Mouse (Mus musculus): ENCODE measurements around the gene Ankrd44. TPM values are rescaled to one million over a fixed set of nuclear protein-coding genes. Genes with fewer than 3 reads are reported as not detected.

Gene Ankrd44
- total RNA-seq, 2 experiments from 2014 or later = 14.6 to 21.7 TPM

DNA sequence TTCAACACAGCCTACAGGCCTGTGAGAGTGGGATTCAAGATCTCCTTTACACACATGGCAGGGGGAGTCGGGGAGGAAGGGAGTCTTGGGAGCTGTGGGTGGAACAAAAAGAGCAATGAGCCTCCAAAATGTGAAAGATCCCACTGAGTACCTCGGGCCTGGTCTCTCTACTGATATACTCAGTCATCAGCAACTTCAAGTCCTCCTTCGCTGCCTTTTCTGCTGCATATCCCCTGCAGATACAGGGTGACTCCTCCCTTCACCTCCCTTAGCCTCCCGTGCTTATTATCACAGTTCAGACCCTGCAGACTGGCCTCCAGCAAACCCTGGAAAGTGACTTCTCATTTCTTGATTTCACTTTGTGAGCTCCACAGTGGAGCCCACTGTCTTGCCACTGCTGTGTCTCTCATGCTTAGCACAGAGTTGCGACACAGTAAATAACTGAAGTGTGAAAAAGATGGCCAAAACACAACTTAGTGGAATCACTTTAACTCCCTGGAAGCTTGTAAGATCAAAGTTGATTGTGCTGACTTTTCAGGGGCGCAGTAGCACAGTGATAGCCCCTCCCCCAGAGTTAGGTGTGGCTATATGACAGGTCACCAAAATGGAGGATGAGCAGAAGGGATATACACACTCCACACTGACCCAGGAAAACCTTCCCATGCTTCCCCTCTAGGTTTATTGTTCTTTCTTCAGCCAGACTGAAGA lies 100.3 kb downstream of the Ankrd44 start:
- DNase-seq = no peak
- intact Hi-C loops (cut with DNase I) = no loop called here

DNA sequence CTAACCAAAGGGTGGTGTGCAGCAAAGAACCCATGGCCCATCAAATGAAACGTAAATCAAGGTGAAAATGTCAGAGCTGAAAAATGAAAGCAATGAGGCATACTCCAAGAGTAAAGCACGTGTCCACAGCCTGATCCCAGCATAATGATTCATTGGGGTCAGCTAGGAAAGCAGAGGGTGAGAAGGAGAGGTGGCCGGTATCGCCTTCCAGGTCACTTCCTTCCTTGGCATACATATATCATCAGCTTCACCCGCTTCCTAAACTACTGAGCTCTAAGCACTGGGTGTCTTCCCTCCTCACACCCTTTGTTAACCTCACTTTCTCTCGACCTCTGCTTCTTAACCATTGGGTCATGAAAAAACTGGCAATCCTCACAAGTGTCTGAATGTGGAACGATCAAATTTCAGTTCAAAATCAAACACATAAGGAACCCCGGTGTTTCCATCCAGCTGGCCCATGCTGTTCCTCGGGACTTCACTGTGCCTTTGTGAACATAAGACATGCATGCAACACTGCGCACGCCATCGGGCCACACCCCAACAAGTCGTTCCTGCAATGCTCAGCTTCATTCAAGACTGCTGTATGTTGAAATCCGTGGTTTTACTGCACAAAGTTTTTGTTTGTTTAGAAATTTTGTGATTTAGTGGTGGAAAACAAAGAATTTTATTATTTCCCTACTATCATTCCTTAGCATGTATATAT lies 101.9 kb downstream of the Ankrd44 start:
- intact Hi-C loops (cut with DNase I) = no loop called here
- DNase-seq = no peak

DNA sequence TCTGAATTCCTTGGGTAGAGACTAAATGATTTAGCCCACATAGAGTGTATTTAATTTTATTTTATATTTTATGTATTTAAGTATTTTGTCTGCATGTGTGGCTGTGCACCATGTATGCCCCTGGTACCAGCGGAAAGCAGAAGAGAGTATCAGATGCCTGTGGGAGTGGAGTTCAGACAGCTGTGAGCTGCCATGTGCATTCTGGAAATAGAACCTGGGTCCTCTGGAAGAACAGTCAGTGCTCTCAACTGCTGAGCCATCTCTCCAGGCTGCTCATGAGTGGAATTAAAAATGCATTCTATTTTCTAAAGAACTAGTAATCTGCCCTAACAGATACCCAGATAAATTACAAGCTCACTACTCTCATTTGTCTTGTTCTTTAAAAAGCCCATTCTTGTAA lies 104.4 kb downstream of the Ankrd44 start:
- intact Hi-C loops (cut with DNase I) = no loop called here
- no peak for DNase-seq

DNA sequence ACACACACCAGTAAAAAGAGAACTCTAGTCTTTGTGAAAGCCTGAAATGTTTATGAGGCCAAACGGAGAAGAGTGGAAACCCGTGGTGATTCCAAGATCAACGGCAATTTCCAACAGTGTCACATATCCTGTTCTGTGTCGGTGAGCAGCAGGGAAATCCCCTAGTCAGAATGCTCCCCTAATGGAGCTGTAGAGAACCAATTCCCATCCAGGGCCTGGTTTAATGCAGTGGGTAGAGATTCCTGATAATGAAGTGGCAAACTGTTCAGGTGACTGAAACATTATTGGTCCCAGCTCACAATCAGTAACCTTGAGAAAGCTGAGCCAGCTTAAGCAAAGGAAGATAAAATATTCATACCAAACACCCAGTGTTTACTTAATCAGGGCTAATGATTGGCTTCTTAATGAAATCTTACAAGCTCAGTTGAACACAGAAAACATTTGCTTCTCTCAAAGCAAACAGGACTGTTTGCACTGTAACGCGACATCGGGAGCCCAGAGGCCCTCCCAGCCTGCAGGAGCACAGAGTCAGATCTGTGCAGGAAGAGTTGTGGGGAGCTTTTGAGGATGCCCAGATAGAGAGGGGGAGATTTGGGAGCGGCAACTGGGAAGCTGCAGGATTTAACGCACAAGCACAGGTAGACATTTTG lies 110.9 kb downstream of the Ankrd44 start:
- DNase-seq = no peak
- intact Hi-C loops (cut with DNase I) = no loop called here

DNA sequence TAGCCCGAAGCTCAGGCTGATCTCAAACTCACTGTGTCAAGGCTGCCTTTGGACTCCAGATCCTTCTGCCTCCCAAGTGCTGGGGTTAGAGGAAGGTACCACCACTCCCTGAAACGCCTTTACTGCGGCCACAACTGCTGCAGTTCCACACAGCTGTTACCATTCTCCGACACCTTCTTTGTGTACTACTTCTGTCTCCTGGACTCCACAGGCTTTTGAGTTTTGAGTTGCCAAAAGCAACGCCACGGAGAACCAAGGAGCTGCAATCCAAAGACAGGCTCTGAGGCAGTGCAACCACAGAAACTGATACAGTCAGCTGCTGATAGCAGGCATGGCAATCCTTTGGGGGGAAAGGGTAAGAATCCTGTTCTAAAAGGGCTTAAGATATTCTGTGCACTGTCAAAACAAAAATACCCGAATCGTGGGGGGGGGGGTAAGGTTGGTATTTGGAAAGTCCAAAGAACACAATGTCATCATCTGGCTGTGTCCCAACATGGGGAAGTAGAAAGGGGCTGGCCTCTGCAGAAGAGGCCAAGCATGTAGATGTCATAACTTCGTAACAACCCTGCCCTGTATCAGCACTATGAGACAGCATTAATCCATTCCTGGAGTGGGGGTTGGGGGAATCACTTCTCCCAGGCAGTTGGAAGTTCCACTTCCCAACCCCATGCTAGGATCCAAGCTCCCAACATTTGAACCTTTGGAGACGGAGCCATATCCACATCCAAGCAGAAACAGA lies 116.2 kb downstream of the Ankrd44 start:
- intact Hi-C loops (cut with DNase I) = no loop called here
- no peak for DNase-seq

DNA sequence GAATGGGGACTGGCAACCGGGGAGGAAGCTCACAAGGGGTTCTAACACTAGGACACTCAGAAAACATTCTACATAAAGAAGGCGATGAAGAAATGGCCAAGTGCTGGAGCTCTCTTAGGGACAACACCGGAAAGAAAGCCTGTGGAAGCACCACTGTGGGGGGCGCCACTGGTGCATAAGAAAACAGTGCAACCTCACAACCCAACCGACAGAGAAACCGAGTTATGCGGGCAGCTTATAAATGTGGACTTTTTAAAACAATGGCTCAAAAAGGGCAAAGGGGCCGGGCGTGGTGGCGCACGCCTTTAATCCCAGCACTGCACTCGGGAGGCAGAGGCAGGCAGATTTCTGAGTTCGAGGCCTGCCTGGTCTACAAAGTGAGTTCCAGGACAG lies 117.1 kb downstream of the Ankrd44 start:
- no peak for DNase-seq
- intact Hi-C loops (cut with DNase I) = no loop called here

DNA sequence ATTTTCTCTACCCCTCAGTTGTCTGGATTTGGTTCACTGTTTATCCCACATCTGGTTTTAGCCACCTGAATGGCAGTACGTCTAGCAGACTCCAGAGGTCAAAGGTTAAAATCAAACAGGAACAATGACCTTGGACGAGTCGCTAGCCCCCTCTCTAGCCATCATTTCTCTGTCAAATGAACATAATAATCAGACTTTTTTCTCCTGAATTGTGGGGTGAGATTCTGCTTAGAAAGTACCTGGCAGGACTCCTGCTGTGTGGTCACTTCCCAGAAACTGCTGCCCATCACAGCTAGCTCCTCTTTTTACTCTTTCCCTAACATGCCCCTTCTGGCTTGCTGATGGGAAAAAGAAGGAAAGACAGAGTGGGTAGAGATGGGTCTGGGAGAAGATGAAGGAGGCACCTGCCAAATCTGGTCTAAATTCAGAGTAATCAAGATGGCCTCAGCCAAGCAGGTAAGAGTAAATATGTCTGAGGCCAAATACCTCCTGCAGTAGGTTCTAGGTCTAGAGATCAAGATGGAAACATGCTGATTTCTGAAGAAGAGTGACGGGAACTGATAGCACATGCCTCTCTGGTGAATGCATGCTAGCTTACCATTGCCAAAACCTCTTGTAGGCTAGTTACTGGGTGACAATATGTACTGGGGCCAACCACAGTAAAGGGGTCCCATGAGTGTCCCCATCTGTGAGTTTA lies 117.6 kb downstream of the Ankrd44 start:
- no peak for DNase-seq
- intact Hi-C loops (cut with DNase I) = no loop called here

DNA sequence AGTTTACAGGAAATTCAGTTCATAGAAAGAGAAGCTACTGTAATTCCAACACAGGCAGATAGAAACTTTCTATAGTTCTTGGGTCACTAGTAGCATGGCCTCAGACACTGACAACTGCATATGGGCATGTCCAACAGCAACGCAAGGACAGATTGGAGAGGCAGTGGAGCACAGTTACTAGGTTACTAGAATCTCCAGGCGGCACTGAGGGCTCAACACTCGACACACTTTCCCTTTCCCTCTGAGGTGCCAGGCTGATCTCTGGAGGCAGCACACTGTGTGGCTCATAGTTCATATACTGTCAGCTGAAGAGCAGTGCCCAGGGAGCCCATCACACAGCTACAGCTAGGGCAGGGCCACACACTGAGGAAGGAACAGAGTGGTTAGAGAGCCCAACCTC lies 118.4 kb downstream of the Ankrd44 start:
- intact Hi-C loops (cut with DNase I) = no loop called here
- DNase-seq = no peak

DNA sequence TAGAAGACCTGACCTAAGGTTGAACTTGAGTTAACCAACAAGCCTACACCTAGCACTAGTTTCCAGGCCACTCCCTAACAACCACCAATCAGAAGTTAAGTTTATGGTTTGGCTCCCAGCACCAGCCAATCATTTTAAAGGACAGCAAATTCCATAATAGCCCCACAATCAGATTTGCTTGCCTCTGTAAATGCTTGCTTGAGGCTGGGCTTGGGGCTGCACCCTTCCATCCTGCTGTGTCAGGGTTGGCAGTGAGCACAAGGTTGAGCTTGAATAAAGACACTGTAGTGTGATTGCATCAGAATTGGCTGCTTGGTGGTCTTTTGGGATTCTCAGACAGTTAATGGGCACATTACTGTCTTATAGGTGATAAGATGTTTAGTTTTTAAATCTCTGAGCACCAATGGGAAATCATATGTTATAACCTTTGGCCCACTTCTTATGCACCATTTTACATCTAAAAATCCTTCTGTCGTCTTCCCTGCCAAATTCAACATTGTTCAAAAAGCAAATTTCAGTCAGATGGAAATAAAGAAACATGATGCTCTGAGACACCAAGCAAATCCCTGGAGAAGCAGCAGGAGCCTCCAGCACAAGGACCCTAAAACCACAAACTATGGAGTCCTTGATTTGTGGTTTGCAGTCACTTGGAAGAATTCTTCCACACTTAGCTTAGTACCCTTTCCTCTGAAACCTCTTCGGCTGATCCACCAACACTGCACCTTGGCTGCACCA lies 119.9 kb downstream of the Ankrd44 start:
- no peak for DNase-seq
- intact Hi-C loops (cut with DNase I) = no loop called here

DNA sequence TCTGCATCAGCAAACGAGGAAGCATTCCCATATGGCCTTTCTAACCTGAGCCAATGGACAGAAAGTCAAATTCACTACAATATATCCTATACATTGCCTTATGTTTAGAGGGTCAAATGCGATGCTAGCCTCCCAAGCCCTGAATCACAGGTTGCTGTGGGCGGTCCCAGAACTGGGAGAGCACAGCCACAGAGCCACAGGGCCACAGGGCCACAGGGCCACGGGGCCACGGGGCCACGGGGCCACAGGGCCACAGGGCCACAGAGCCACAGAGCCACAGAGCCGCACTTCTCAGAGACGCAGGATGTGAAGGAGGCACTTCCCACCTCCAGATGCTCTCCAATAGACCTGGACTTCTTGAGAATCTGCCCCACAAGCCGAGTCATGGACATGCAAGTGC lies 121.8 kb downstream of the Ankrd44 start:
- no peak for DNase-seq
- intact Hi-C loops (cut with DNase I) = no loop called here

DNA sequence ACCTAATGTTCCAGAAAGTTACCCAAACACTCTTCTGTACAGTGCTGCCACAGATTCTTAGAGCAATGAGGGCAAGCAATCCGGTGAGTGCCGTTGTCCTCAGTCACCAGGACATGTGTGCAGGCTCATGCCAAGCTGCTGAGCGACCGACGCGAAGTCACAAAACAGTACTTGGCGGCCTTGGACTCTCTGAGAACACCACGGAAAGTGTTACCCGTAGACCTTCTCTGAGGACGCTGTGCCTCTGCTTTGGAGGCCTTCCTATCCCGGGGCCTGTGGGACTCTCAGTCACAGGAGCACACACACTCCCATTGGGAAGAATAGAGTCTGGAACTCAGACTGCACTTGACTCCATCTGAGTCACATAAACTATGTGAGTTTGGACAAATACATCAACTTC lies 123.5 kb downstream of the Ankrd44 start:
- DNase-seq = no peak

DNA sequence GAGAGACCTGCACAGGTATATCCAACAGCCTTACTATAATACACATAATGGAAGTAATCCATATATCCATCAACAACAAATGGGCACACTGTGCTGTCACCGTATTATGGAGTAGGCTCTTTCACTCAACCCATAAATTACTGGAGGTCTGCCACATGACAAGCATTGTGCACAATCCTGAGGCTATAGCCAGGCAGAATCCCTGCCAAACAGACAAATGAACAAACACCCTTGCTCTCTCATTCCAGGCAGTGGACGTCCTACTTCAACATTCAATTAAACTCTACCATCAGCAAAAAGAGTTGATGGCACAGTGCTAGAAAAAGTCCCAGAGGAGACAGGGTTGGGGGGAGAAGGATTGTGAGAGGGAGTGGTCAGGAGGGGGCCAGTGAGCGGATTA lies 124.9 kb downstream of the Ankrd44 start:
- DNase-seq = no peak
- intact Hi-C loops (cut with DNase I) = no loop called here

More for the DNA sequence above, 123.5 kb downstream of the Ankrd44 start:
- intact Hi-C loops (cut with DNase I) = no loop called here

DNA sequence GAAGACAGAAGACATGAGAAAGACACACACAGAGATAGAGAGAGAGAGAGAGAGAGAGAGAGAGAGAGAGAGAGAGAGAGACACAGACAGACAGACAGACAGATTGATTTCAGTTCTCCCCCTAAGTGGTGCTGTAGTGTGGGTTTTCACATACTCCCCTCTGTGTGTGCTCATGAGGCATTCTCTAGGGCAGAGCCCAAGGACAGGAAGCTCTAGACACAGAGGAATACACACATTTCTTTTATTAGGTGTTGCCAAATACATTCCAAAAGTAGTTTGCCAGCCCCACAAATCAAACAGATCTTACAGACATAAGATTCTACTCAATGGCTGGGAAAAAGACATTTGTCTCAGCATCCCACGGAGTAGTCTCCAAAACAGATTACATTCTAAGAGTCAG lies 126.8 kb downstream of the Ankrd44 start:
- no peak for DNase-seq
- intact Hi-C loops (cut with DNase I) = no loop called here

DNA sequence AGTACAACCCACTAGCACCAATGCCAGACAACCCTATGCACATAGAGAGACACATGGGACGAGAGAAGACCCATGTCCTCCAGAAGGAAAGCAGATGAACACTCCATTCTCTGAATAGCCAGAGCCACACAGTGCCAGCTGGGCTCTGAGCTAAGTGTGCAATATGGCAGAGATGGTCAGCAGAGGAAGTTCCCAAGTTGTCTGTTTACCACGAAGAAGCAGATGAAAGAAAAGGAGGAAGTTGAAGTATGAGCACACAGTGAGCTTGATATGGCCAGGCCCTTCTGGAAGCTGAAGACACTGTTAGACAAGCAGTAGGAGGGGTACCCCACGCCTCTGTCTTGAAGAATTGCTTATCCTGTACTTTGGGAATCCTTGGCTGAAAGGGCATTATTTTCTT lies 127.8 kb downstream of the Ankrd44 start:
- DNase-seq = no peak
- intact Hi-C loops (cut with DNase I) = no loop called here

DNA sequence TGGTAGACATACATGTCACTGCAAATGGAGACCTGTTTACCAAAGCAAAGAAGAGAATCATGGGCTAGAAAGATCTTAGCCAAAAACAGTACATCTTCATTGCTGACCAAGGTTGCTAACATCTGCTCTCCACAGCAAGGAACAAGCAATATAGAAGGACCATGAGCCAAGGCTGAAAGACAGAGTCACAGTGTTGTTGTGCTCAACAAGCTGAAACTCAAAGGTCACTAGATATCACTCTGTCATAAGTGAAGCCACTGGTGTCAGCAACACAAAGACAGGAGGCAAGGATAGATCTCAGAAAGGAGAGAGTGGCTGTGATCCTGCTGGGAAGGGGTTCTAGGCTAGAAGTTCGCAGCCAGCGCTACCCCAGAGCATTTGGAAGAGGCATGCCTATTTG lies 131.5 kb downstream of the Ankrd44 start:
- no peak for DNase-seq
- intact Hi-C loops (cut with DNase I) = no loop called here

DNA sequence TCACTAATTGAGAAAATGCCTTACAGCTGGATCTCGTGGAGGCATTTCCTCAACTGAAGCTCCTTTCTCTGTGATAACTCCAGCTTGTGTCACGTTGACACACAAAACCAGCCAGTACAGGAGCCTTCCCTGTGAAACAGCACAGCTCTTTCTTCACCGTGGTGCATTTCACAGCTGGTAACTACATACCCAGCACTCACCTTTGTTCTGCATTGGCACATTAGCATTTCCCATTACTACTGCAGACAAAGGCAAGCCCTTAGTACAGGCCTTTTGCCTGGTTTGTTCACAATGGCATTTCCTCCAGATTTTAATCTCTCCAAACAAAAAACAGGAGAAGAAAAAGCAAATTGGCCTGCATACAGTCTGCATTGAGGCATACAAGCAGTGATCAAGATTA lies 134.8 kb downstream of the Ankrd44 start:
- intact Hi-C loops (cut with DNase I) = no loop called here
- DNase-seq = no peak

DNA sequence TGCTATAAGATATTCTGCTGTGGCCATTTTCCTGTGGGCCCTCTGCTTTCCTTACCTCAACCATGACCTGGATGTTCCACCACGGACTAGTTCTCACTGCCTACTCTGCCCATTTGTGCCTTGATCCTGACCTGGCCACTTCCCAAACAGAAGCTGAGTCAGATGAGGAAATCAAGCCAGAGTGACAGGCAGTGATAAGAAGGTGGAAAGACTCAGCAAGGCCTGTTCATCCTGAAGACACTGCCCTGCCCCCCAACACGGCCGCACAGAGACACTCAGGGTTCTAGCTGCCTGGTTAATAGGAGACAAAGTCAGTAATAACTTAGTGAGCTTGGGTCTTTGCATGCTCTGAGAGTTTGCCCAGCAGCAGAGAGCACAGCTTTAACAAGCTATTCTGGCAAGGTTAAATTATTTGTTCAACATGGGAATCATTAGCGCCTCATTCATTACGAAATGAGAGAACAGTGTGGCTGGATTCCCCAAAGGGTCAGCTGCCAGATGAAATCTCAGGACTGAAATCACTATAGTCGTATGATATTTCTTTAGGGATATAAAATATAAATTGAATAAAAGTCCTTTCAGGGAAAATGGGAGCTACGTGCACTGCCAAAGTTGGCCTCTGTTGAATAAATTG lies 136.7 kb downstream of the Ankrd44 start:
- intact Hi-C loops (cut with DNase I) = no loop called here
- DNase-seq = no peak

DNA sequence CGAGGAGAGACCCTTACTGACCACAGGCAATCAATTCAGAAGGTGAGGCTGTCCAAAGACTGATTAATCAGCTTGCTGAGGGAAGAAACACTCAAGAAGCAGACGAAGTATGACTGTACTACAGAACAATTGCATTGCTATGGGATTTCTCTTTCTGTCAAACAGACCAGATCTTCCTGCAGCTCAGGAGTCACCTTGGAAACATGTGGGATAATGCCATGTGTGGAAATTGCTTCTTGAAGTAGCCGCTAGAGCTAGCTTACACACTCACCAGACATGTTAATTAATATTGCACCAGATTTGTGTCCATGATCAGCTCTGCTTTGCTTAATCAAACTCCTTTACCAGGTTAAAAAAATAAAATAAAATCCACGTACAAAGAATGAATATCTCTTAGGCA lies 137.8 kb downstream of the Ankrd44 start:
- DNase-seq = no peak
- intact Hi-C loops (cut with DNase I) = no loop called here

DNA sequence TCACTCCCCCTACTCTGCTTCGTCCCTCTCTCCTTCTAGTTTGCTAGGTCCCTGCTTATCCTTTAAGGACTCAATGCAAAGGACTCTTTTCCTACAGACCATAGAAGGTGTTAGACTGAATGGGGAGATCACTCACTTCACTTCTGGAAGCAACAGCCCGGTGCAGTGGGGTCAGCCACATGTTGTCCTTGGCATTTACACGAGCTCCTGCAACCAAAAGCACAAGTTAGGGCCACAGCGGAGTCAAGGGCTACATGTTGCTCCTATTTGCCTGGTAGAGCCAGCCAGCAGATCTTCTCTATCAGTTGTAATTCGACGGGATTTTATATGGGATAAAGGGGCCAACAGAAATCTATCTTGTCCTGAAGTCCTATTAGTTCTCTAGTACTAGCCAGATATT lies 148.0 kb downstream of the Ankrd44 start:
- DNase-seq = no peak
- intact Hi-C loops (cut with DNase I) = no loop called here

DNA sequence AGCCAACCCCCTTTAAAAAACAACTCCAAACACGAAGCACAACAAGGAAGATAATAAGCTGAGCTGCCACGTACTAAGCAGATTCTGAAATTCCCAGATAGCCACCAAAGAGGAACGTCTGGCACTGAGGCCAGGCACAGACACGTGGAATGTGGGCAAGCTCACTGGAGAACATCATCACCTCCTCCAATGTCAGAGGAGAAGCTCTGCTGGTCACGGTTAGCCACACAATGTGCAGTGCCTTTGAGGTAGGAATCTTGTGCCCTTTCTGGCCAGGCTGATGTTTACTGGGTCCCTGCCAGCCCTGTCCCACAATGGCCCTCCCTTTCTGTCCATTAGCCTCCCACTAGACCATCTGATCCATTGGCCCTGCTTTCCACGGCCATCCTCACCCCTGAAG lies 149.1 kb downstream of the Ankrd44 start:
- intact Hi-C loops (cut with DNase I) = no loop called here
- DNase-seq = peak; percentile 22 to 36

Data from heart, postnatal 10 days (tissue).